Mouse (Mus musculus) myocyte (in vitro differentiated cells): Measurements from ENCODE around the gene Khdc3.

Experiments used
- CEBPB ChIP-seq: IDR thresholded peaks from 2 replicates; pipeline ENCODE4 v1.6.1; 2011; ENCODE audit warnings: mild to moderate bottlenecking, moderate library complexity; ENCODE audit not compliant: poor library complexity, insufficient read depth, severe bottlenecking
- E2F4 ChIP-seq: IDR thresholded peaks from one replicate; pipeline ENCODE4 v1.6.1; 2011; ENCODE audit warnings: mild to moderate bottlenecking, control low read depth, moderate library complexity; ENCODE audit not compliant: insufficient read depth
- MAX ChIP-seq: IDR thresholded peaks from one replicate; pipeline ENCODE4 v1.6.1; 2011; ENCODE audit warnings: low read depth, mild to moderate bottlenecking, control low read depth
- MYOG ChIP-seq, 3 experiments: IDR thresholded peaks; one replicate each; pipeline ENCODE4 v1.6.1; 2011; ENCODE audit warnings: control low read depth in 2 of 3, low read depth in 2 of 3, mild to moderate bottlenecking in 2 of 3; ENCODE audit not compliant: insufficient read length in 2 of 3, control insufficient read depth in 1 of 3, insufficient read depth in 1 of 3
- POLR2A ChIP-seq: IDR thresholded peaks from one replicate; pipeline ENCODE4 v1.6.1; 2011; ENCODE audit warnings: low read depth, mild to moderate bottlenecking, control low read depth, moderate library complexity; ENCODE audit not compliant: insufficient read length
- POLR2AphosphoS2 ChIP-seq: IDR thresholded peaks from one replicate; pipeline ENCODE4 v1.6.1; 2011; ENCODE audit warnings: low read depth, control low read depth; ENCODE audit not compliant: insufficient read length
- TCF12 ChIP-seq: IDR thresholded peaks from one replicate; pipeline ENCODE4 v1.6.1; 2011; ENCODE audit warnings: mild to moderate bottlenecking, control low read depth; ENCODE audit not compliant: poor library complexity, insufficient read depth, severe bottlenecking
- TCF3 ChIP-seq: IDR thresholded peaks from one replicate; pipeline ENCODE4 v1.6.1; 2011; ENCODE audit warnings: low read depth, control low read depth; ENCODE audit not compliant: insufficient read length

GRCm38 (mm10) chr9:73068230-73068679 lies 33.4 kb upstream of the Khdc3 start:
- no peak for TF ChIP-seq POLR2A
- TF ChIP-seq MAX, result no peak
- no peak for TF ChIP-seq POLR2AphosphoS2
- TF ChIP-seq TCF12, result no peak
- TF ChIP-seq CEBPB, result no peak
- TF ChIP-seq E2F4, result no peak
- no peak for TF ChIP-seq TCF3
- no peak for TF ChIP-seq MYOG (IDR thresholded peaks at IDR 0.05; ENCODE audit: control insufficient read depth in 1 of 3, insufficient read depth in 1 of 3, insufficient read length in 2 of 3, low read depth in 2 of 3)
